Mouse (Mus musculus) myocyte (in vitro differentiated cells): Measurements from ENCODE around the gene Rnf216. TPM values are rescaled to one million over a fixed set of nuclear protein-coding genes. Genes with fewer than 3 reads are reported as not detected.

ENCODE experiments used
- H3K27me3 ChIP-seq: one replicate; pipeline ENCODE4 v1.6.1; 2011; ENCODE audit not compliant: control insufficient read depth, insufficient read depth, insufficient read length
- H3K36me3 ChIP-seq: one replicate; pipeline ENCODE4 v1.6.1; 2011; ENCODE audit not compliant: control insufficient read depth, insufficient read depth
- H3K4me2 ChIP-seq: one replicate; pipeline ENCODE4 v1.6.1; 2011; ENCODE audit warnings: low read depth, control low read depth
- H3K4me3 ChIP-seq: one replicate; pipeline ENCODE4 v1.5.1; 2011; ENCODE audit warnings: mild to moderate bottlenecking, control low read depth, moderate library complexity
- H3K79me2 ChIP-seq: one replicate; pipeline ENCODE4 v1.6.1; 2011; ENCODE audit not compliant: control insufficient read depth, insufficient read depth
- H3ac ChIP-seq: one replicate; pipeline ENCODE4 v1.6.1; 2011; ENCODE audit not compliant: control insufficient read depth, insufficient read length
- CEBPB ChIP-seq: IDR thresholded peaks from 2 replicates; pipeline ENCODE4 v1.6.1; 2011; ENCODE audit warnings: mild to moderate bottlenecking, moderate library complexity; ENCODE audit not compliant: poor library complexity, insufficient read depth, severe bottlenecking
- E2F4 ChIP-seq: IDR thresholded peaks from one replicate; pipeline ENCODE4 v1.6.1; 2011; ENCODE audit warnings: mild to moderate bottlenecking, control low read depth, moderate library complexity; ENCODE audit not compliant: insufficient read depth
- MAX ChIP-seq: IDR thresholded peaks from one replicate; pipeline ENCODE4 v1.6.1; 2011; ENCODE audit warnings: low read depth, mild to moderate bottlenecking, control low read depth
- MYOD1 ChIP-seq, 3 experiments: IDR thresholded peaks; one replicate each; pipeline ENCODE4 v1.6.1; 2011; ENCODE audit warnings: control low read depth in 2 of 3, low read depth in 2 of 3, mild to moderate bottlenecking in 2 of 3, moderate library complexity in 1 of 3; ENCODE audit not compliant: insufficient read length in 2 of 3, control insufficient read depth in 1 of 3
- MYOG ChIP-seq, 3 experiments: IDR thresholded peaks; one replicate each; pipeline ENCODE4 v1.6.1; 2011; ENCODE audit warnings: control low read depth in 2 of 3, low read depth in 2 of 3, mild to moderate bottlenecking in 2 of 3; ENCODE audit not compliant: insufficient read length in 2 of 3, control insufficient read depth in 1 of 3, insufficient read depth in 1 of 3
- POLR2A ChIP-seq: IDR thresholded peaks from one replicate; pipeline ENCODE4 v1.6.1; 2011; ENCODE audit warnings: low read depth, mild to moderate bottlenecking, control low read depth, moderate library complexity; ENCODE audit not compliant: insufficient read length
- POLR2AphosphoS2 ChIP-seq: IDR thresholded peaks from one replicate; pipeline ENCODE4 v1.6.1; 2011; ENCODE audit warnings: low read depth, control low read depth; ENCODE audit not compliant: insufficient read length
- REST ChIP-seq: IDR thresholded peaks from one replicate; pipeline ENCODE4 v1.6.1; 2011; ENCODE audit warnings: mild to moderate bottlenecking, control low read depth, moderate library complexity; ENCODE audit not compliant: insufficient read depth, insufficient read length
- SRF ChIP-seq: IDR thresholded peaks from one replicate; pipeline ENCODE4 v1.6.1; 2011; ENCODE audit warnings: low read depth; ENCODE audit not compliant: control insufficient read depth, insufficient read length
- TCF12 ChIP-seq: IDR thresholded peaks from one replicate; pipeline ENCODE4 v1.6.1; 2011; ENCODE audit warnings: mild to moderate bottlenecking, control low read depth; ENCODE audit not compliant: poor library complexity, insufficient read depth, severe bottlenecking
- TCF3 ChIP-seq: IDR thresholded peaks from one replicate; pipeline ENCODE4 v1.6.1; 2011; ENCODE audit warnings: low read depth, control low read depth; ENCODE audit not compliant: insufficient read length
- USF1 ChIP-seq: IDR thresholded peaks from one replicate; pipeline ENCODE4 v1.6.1; 2011; ENCODE audit warnings: low read depth, mild to moderate bottlenecking, control low read depth, moderate library complexity
- polyA plus RNA-seq: library from polyadenylated mRNA; unstranded; fragments of >200 nt; fragmentation: generic; extraction: Trizol; gene quantifications from one replicate; pipeline ENCODE4 v1.2.1, GENCODE M21; 2012; ENCODE audit warnings: missing spikeins

The Rnf216 gene
- polyA plus RNA-seq, 1 experiment, result 15.9 TPM

DNA sequence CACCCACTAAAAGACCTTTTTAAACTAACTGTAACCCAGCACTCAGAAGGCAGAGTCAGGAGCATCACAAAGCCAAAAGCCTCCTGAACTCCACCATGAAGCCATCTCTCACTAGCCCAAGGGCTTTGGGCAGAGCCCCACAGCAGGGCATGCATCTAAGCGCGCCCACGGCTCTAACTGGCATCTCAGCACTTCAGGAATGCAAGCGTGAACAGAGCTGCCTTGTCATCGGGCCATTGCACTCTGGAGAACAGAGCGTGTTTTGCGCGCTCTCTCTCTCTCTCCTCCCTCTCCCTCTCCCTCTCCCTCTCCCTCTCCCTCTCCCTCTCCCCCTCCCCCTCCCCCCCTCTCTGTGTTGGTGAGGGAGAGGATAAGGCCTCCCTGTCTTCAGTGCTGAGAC, 129.6 kb downstream of the Rnf216 start:
- H3ac ChIP-seq, result no peak overlapping the region
- TF ChIP-seq USF1 (no peak), CEBPB (no peak), POLR2A (no peak), REST (no peak), MAX (no peak), E2F4 (no peak), MYOD1 (IDR thresholded peaks at IDR 0.05; ENCODE audit: control insufficient read depth in 1 of 3, insufficient read length in 2 of 3, low read depth in 2 of 3) (no peak), TCF12 (no peak), SRF (no peak), POLR2AphosphoS2 (no peak)

DNA sequence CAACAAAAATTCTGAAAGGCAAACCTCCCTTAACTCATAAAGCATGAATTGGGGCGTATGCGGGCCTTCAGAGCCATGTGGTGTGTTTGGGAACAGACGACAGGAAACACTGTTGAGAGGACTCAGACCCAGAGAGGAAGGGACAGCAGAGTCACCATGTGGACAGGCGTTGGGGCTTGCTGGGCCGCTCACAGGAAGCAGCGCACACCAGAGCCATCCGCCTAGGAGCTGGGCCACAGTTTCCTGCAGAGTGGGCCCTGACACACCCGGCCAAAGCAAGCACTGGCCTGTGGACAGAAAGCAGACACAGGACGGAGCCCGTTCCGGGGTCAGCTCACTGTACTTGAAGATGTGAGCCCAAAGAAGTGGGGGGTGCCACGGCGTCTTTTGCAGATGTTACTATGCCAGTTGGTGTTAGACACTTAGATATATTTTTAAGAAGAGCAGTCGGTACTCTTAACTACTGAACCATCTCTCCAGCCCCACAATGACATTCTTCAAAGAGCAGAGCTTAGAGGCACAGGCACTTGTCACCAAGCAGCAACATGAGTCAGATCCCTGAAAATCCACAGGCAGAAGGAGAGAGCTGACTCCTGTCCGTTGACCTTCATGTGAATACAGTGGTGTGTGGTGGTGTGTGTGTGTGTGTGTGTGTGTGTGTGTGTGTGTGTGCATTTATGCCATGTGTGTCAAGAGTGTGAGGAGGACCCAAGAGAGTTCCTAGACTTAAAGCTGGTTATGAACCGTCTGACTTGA, 130.6 kb downstream of the Rnf216 start:
- H3K36me3 ChIP-seq, result no peaks in the 10 kb centered on the region
- TF ChIP-seq MYOD1 (IDR thresholded peaks at IDR 0.05; ENCODE audit: control insufficient read depth in 1 of 3, insufficient read length in 2 of 3, low read depth in 2 of 3) (no peak), USF1 (no peak), MAX (no peak), TCF12 (no peak), POLR2AphosphoS2 (no peak), TCF3 (no peak), E2F4 (no peak), MYOG (IDR thresholded peaks at IDR 0.05; ENCODE audit: control insufficient read depth in 1 of 3, insufficient read depth in 1 of 3, insufficient read length in 2 of 3, low read depth in 2 of 3) (no peak), REST (no peak), CEBPB (no peak), SRF (no peak), POLR2A (no peak)

More for the DNA sequence above, 129.6 kb downstream of the Rnf216 start:
- H3K4me2 ChIP-seq, result no peak overlapping the region
- H3K79me2 ChIP-seq, result no peaks in the 10 kb centered on the region
- H3K4me3 ChIP-seq, result no peak overlapping the region
- H3K27me3 ChIP-seq, result no peaks in the 10 kb centered on the region
- H3K36me3 ChIP-seq, result no peaks in the 10 kb centered on the region

DNA sequence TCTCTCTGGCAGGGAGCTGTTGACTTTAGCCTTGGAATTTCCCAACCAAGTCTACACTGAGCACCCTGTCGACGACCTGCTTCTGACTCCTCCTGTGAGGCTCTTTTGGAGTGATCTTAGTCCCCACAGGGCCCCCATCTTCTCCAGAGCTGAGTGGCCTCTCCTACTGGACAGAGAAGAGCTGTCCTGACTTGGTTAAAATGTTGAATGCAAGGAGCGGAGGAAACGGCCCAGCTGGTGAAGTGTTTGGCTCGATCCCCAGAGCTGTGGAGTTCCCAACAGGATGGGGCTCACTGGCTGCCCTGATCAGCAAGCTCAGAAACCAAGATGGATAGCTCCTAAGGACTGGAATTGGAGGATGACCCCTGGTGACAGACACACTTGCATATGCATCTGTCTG, 136.3 kb downstream of the Rnf216 start:
- no peak for TF ChIP-seq MAX
- TF ChIP-seq TCF3, result no peak
- H3K36me3 ChIP-seq, result peaks cover 2% of the 10 kb centered on the region
- no peaks in the 10 kb centered on the region for H3K79me2 ChIP-seq
- H3K4me2 ChIP-seq, result no peak overlapping the region
- H3K4me3 ChIP-seq, result no peak overlapping the region
- H3ac ChIP-seq, result no peak overlapping the region
- H3K27me3 ChIP-seq, result no peaks in the 10 kb centered on the region

More for the DNA sequence above, 130.6 kb downstream of the Rnf216 start:
- no peaks in the 10 kb centered on the region for H3K27me3 ChIP-seq
- no peak overlapping the region for H3K4me2 ChIP-seq
- H3K79me2 ChIP-seq, result no peaks in the 10 kb centered on the region
- no peak overlapping the region for H3ac ChIP-seq
- no peak overlapping the region for H3K4me3 ChIP-seq

GRCm38 (mm10) chr5:142974598-142975121, 138.1 kb downstream of the Rnf216 start:
- H3K79me2 ChIP-seq, result peaks cover 5% of the 10 kb centered on the region
- peak overlapping the region; percentile 71 for H3K4me2 ChIP-seq
- peak overlapping the region; percentile 10 for H3K4me3 ChIP-seq
- no peak overlapping the region for H3ac ChIP-seq
- peaks cover 15% of the 10 kb centered on the region for H3K36me3 ChIP-seq
- TF ChIP-seq MYOD1 (IDR thresholded peaks at IDR 0.05; ENCODE audit: control insufficient read depth in 1 of 3, insufficient read length in 2 of 3, low read depth in 2 of 3) (peak; percentile 98 to 99 (median 99)), USF1 (no peak), TCF3 (peak; percentile 79), REST (no peak), E2F4 (no peak), TCF12 (peak; percentile 70), SRF (no peak), CEBPB (0 out of 2 replicates have a peak, but pooled peaks have one; percentile 17), POLR2A (peak; percentile 67), MAX (no peak), POLR2AphosphoS2 (peak; percentile 87), MYOG (IDR thresholded peaks at IDR 0.05; ENCODE audit: control insufficient read depth in 1 of 3, insufficient read depth in 1 of 3, insufficient read length in 2 of 3, low read depth in 2 of 3) (no peak)
- no peaks in the 10 kb centered on the region for H3K27me3 ChIP-seq

DNA sequence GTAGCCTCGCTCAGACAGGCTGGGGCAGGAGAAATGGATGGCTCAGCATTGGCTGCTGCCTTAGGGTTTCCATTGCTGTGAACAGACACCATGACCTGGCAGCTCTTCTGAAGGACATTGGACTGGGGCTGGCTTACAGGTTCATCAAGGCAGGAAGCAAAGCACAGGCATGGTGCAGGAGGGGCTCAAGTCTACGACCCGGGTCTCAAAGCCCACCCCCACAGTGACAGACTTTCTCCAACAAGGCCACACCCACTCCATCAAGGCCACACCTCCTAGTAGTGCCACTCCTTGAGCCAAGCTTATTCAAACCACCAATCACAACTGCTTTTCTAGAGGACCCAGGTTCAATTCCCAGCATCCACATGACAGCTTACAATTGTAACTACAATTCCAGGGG, 138.8 kb downstream of the Rnf216 start:
- Histone ChIP-seq H3K27me3 (no peaks in the 10 kb centered on the region), H3K4me3 (no peak overlapping the region), H3ac (no peak overlapping the region), H3K36me3 (peaks cover 22% of the 10 kb centered on the region), H3K4me2 (peak overlapping the region; percentile 28), H3K79me2 (peaks cover 12% of the 10 kb centered on the region)
- TF ChIP-seq POLR2AphosphoS2, result peak; percentile 11
- TF ChIP-seq USF1, result no peak
- no peak for TF ChIP-seq CEBPB
- TF ChIP-seq REST, result no peak
